Mouse (Mus musculus) lung, adult 2 months (tissue): ENCODE results near the gene Fosb. TPM values are rescaled to one million over a fixed set of nuclear protein-coding genes. Genes with fewer than 3 reads are reported as not detected.

ENCODE experiments used
- DNase-seq: peaks from one replicate; pipeline ENCODE4 v3.0.0; 2022
- H3K4me1 ChIP-seq: fragments of 200-500 bp; 2 replicates; pipeline ENCODE4 v1.6.1; 2011; ENCODE audit warnings: low read length; ENCODE audit not compliant: control insufficient read depth, insufficient read depth
- H3K4me3 ChIP-seq: fragments of 200-500 bp; replicated peaks from 2 replicates; pipeline ENCODE3; 2011; ENCODE audit warnings: low read depth, mild to moderate bottlenecking, control low read depth, low read length; ENCODE audit errors: extremely low read depth
- CTCF ChIP-seq: fragments of 200-500 bp; IDR thresholded peaks from 2 replicates; pipeline ENCODE4 v1.5.1; 2011; ENCODE audit warnings: mild to moderate bottlenecking, low read length, control low read depth; ENCODE audit not compliant: insufficient read depth
- POLR2A ChIP-seq: fragments of 200-500 bp; IDR thresholded peaks from 2 replicates; pipeline ENCODE4 v1.6.1; 2011; ENCODE audit warnings: low read depth, mild to moderate bottlenecking, control low read depth, low read length, borderline replicate concordance; ENCODE audit errors: extremely low read depth
- WGBS: fragments of 180-500 bp; shearing (Covaris S2); methylation state at CpG from one replicate; pipeline ENCODE4 v1.1.7; 2018; 5-methylcytosine and 5-hydroxymethylcytosine counted together
- polyA plus RNA-seq: library from polyadenylated mRNA; depleted of rRNA; stranded (reverse); fragments of >200 nt; gene quantifications from 2 replicates; pipeline ENCODE4 v1.2.3, GENCODE M21; 2012

Fosb gene
- polyA plus RNA-seq, 1 experiment: 4.0 TPM

GRCm38 (mm10) chr7:19332709-19333352 lies 23.0 kb upstream of the Fosb start:
- no peak for TF ChIP-seq POLR2A
- TF ChIP-seq CTCF: no peak
- peak; percentile 66 for DNase-seq
- Histone ChIP-seq H3K4me1 (peaks cover 5% of the 10 kb centered on the region), H3K4me3 (peak overlapping the region; percentile 88)
- WGBS: under 1% methylated on average over 52 of the region's 52 CpGs

GRCm38 (mm10) chr7:19331910-19332309 lies 22.1 kb upstream of the Fosb start:
- 66% methylated on average over 2 of the region's 2 CpGs for WGBS

GRCm38 (mm10) chr7:19328425-19328824 lies 18.6 kb upstream of the Fosb start:
- no peak for TF ChIP-seq CTCF
- no peak for TF ChIP-seq POLR2A
- Histone ChIP-seq H3K4me1 (peaks cover 11% of the 10 kb centered on the region), H3K4me3 (no peak overlapping the region)
- no peak for DNase-seq

More at GRCm38 (mm10) chr7:19331910-19332309, 22.1 kb upstream of the Fosb start:
- no peak overlapping the region for H3K4me3 ChIP-seq
- no peak for TF ChIP-seq POLR2A
- no peak for TF ChIP-seq CTCF
- peaks cover 8% of the 10 kb centered on the region for H3K4me1 ChIP-seq
- no peak for DNase-seq

GRCm38 (mm10) chr7:19327782-19328181 lies 17.9 kb upstream of the Fosb start:
- Histone ChIP-seq H3K4me3 (no peak overlapping the region), H3K4me1 (peaks cover 9% of the 10 kb centered on the region)
- 69% methylated on average over 5 of the region's 5 CpGs for WGBS
- DNase-seq: no peak
- TF ChIP-seq CTCF (no peak), POLR2A (no peak)

GRCm38 (mm10) chr7:19327128-19327527 lies 17.3 kb upstream of the Fosb start:
- 1% methylated on average over 22 of the region's 22 CpGs for WGBS
- peaks cover 6% of the 10 kb centered on the region for H3K4me1 ChIP-seq
- peak; percentile 87 for DNase-seq
- TF ChIP-seq CTCF (no peak), POLR2A (peak; percentile 82; the same call in 1 of the 2 replicates)
- peak overlapping the region; percentile 33 for H3K4me3 ChIP-seq

GRCm38 (mm10) chr7:19326359-19326758 lies 16.5 kb upstream of the Fosb start:
- TF ChIP-seq CTCF: no peak
- TF ChIP-seq POLR2A: 0 out of 2 replicates have a peak, but pooled peaks have one; percentile 27
- DNase-seq: peak; percentile 92
- Histone ChIP-seq H3K4me3 (no peak overlapping the region), H3K4me1 (peaks cover 6% of the 10 kb centered on the region)
- under 1% methylated on average over 20 of the region's 20 CpGs for WGBS

GRCm38 (mm10) chr7:19325262-19326199 lies 15.7 kb upstream of the Fosb start:
- Histone ChIP-seq H3K4me3 (no peak overlapping the region), H3K4me1 (peaks cover 6% of the 10 kb centered on the region)
- TF ChIP-seq POLR2A (no peak), CTCF (no peak)
- no peak for DNase-seq
- WGBS: 67% methylated on average over 21 of the region's 21 CpGs

GRCm38 (mm10) chr7:19324221-19324620 lies 14.4 kb upstream of the Fosb start:
- Histone ChIP-seq H3K4me3 (no peak overlapping the region), H3K4me1 (peaks cover 11% of the 10 kb centered on the region)
- DNase-seq: no peak
- TF ChIP-seq CTCF (no peak), POLR2A (no peak)
- 81% methylated on average over 11 of the region's 11 CpGs for WGBS

- 43% methylated on average over 9 of the region's 9 CpGs for WGBS
- TF ChIP-seq POLR2A: no peak
- no peak for TF ChIP-seq CTCF
- no peak for DNase-seq
- no peak overlapping the region for H3K4me3 ChIP-seq
- peaks cover 12% of the 10 kb centered on the region for H3K4me1 ChIP-seq
Observed at GRCm38 (mm10) chr7:19322489-19322888, 12.6 kb upstream of the Fosb start.

GRCm38 (mm10) chr7:19321464-19321863 lies 11.6 kb upstream of the Fosb start:
- WGBS: 28% methylated on average over 5 of the region's 5 CpGs
- no peak for DNase-seq
- no peak for TF ChIP-seq CTCF
- TF ChIP-seq POLR2A: no peak
- Histone ChIP-seq H3K4me3 (no peak overlapping the region), H3K4me1 (peaks cover 14% of the 10 kb centered on the region)

- no peak for TF ChIP-seq POLR2A
- TF ChIP-seq CTCF: no peak
- Histone ChIP-seq H3K4me1 (peaks cover 12% of the 10 kb centered on the region), H3K4me3 (no peak overlapping the region)
- no peak for DNase-seq
- 36% methylated on average over 7 of the region's 7 CpGs for WGBS
Observed at GRCm38 (mm10) chr7:19320637-19321036, 10.8 kb upstream of the Fosb start.
